Mouse (Mus musculus) left cerebral cortex, adult 9 months (tissue): ENCODE results near the gene Dnmt3c.
"Not testable (repeated sequence)": the region's sequence is repeated elsewhere in the genome, so short reads cannot be mapped to it uniquely, and the experiment has no call there.

ENCODE experiments used
- DNase-seq, 2 experiments: peaks; one replicate each; pipeline ENCODE4 v3.0.0; 2022; ENCODE audit warnings: low spot score in 2 of 2

Gene Dnmt3c

DNA sequence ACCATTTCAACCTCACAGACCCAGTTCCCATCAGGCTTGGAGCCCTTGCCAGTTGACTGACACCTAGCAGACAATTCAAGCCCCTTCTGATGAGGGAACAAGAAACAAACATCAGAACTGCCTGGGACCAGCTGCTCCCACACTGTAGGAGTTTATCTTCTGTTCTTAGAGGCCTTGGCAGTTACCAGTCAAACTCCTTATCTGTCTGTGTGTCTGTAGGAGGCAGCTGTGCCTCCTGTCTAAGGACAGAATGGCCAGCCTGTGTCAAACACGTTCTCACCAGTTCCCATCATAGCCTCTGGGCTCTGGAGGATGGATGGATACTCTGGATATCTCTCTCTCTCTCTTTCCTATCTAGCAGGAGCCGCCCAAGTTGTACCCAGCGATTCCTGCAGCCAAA is 21.4 kb downstream of the Dnmt3c start:
- DNase-seq, result not testable (repeated sequence)

GRCm38 (mm10) chr2:153723098-153723497 is 26.6 kb downstream of the Dnmt3c start:
- DNase-seq, result no peak

DNA sequence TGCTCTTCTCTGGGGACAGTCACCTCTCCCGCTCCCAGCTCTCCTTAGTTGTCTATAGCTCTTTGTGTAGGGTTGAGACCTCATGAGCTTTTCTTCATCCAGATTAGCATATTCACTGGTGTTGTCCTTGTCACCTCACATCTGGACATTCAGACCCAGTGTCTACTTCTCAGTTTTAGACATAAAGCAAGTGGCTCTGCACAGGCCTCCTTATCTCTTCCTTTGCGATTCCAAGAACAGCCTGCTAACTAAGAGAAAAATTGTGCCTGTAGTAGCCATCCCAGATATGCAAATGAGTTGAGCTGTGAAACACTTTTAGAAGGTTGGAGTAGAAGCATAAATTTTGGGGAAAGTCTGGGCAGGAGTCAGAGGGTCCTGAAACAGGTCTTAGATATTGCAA is 28.0 kb downstream of the Dnmt3c start:
- DNase-seq, result no peak

- DNase-seq, result no peak
Observed at GRCm38 (mm10) chr2:153724871-153725270, 28.4 kb downstream of the Dnmt3c start.

DNA sequence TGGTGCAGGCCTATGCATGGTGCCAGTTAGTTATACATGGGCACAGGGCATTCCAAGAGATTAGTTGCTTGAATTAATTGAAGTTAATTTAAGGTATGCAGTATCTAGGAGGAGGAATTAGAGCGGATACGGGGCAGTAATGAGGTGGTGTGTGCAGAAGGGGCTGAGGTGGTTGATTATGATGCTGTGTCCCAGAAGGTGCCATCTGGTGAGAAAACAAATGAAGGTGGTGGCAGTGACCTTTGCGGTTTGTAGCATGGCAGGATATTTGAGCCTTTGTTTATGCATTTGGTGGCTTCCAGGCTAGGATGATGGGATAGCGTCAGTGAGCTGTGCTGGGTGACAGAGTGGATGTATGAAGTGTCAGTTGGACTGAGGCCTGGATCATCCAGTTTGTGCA is 28.8 kb downstream of the Dnmt3c start:
- DNase-seq, result no peak

DNA sequence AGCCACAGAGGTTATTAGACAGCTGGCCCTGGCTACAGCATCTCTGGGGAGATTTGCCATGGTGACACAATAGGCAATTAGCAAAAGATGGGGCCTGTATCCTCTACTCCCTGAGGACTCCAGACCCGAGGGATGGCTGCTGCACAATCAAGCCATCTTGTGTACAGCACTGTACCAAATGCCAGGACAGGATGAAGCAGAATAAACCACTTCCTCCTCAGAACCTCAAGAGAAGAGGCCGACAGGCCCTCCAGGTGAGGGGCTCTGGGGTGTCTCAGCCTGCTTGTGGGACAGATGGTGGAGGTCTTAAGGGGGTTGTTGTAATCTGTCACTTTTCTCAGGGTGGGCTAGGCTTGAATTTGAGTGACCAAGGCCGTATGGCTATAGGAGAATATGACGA is 37.6 kb downstream of the Dnmt3c start:
- no peak for DNase-seq

DNA sequence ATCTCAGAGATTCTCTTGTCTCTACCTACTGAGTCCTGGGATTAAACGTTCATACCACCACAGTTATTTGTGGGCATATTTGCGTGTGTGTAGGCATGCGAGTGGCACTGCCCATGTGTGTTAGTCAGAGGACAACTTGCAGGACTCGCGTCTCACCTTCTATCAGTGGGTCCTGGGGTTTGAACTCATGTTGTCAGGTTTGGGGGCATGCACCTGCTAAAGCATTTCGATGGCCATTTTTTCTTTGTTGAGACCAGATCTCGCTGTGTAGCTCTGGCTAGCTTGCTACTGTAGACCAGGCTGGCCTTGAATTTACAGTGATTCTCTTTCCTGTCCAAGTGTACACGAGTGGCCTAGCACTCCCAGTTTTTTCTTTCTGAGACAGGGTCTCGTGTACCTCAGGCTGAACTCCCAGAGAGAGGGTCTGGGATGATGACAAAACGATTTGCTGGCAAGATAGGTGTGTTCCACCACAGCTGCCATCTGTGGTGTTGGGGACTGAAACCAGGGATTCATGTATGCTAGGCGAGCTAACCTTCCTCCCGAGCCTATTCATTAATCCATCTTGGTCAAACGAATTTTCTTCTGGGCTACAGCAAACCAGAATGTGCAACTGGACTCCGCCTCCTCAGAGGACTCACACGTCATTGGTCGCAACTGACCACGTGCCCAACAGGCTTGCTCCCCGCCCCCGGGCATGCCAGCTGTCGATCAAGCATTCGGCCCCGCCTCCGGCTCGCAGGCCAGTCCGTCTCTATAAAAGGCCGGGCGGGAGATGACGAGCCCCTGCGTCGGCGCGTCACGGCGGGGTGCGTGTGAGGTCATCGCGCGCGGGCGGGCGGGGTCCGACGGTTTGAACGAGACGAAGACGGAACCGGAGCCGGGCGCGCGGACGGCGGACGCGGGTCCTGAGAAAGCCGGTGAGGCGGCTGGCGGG is 44.3 kb downstream of the Dnmt3c start, which contains the start of gene Mapre1:
TSS of gene Mapre1 (plus strand) at position 775 of the 937 bp plus-strand sequence.
- DNase-seq, result peak; percentile 98 to 99

DNA sequence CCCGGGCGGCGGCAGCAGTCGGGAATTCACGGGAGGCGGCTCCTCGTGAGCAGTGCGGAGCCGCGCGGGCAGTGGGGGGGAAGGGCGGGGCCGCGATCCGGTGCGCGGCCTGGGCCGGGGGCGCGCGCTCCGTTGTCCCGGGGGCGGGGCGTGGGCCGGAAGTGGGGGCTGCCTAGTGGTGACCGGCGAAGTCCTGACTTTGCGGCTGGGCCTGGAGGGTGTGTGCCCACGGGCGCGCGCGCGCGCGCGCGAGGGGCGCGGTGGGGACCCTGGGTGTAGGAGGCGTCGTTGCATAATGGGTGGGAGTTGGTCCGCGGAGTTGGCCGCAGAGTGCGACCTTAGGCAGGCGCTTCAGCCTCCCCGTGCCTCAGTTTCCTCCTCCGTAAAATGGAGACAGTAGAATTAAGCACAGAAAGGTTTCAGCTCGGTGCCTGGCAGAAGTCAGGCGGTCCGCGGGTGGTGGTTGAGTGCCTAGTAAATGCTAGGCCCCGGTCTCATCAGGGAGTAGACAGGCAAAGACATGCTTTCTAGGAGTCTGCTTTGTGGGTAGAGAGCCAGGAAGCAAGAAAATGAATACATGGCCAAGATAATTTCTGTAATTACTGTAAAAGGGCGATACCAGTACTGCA is 45.1 kb downstream of the Dnmt3c start:
- DNase-seq, result peak in 1 of 2 experiments; percentile 21

- DNase-seq, result no peak
Observed at GRCm38 (mm10) chr2:153747994-153748393, 51.5 kb downstream of the Dnmt3c start.

GRCm38 (mm10) chr2:153750363-153750762 is 53.9 kb downstream of the Dnmt3c start:
- no peak for DNase-seq

- no peak for DNase-seq
Observed at GRCm38 (mm10) chr2:153762121-153762520, 65.7 kb downstream of the Dnmt3c start.

GRCm38 (mm10) chr2:153767484-153767883 is 71.0 kb downstream of the Dnmt3c start:
- no peak for DNase-seq

GRCm38 (mm10) chr2:153768881-153769280 is 72.4 kb downstream of the Dnmt3c start:
- no peak for DNase-seq

- DNase-seq, result no peak
Observed at GRCm38 (mm10) chr2:153772950-153773349, 76.5 kb downstream of the Dnmt3c start.

- DNase-seq, result no peak
Observed at GRCm38 (mm10) chr2:153775472-153775871, 79.0 kb downstream of the Dnmt3c start.

GRCm38 (mm10) chr2:153778638-153779362 is 82.3 kb downstream of the Dnmt3c start:
- DNase-seq, result peak; percentile 3 to 39
